Mouse (Mus musculus) liver, embryonic 11.5 days (tissue): Measurements from ENCODE around the gene Fsip1. TPM values are rescaled to one million over a fixed set of nuclear protein-coding genes. Genes with fewer than 3 reads are reported as not detected.

Experiments used
- ATAC-seq: fragments of 200-750 bp; cut with Nextera tagmentation; replicated peaks from 2 replicates; pipeline ENCODE4 v1.8.0; 2017; ENCODE audit warnings: moderate number of reproducible peaks, mild to moderate bottlenecking, moderate TSS enrichment, moderate library complexity; ENCODE audit not compliant: low FRiP score
- DNase-seq: peaks from one replicate; pipeline ENCODE4 v3.0.0-alpha.2; 2017; ENCODE audit warnings: low spot score
- H3K27ac ChIP-seq: fragments of 300-500 bp; sonication (generic); 2 replicates; pipeline ENCODE4 v1.5.1; 2014; ENCODE audit warnings: mild to moderate bottlenecking, low read depth, low read length, control low read depth
- H3K27me3 ChIP-seq: fragments of 300-500 bp; sonication (generic); replicated peaks from 2 replicates; pipeline ENCODE4 v1.6.1; 2014; ENCODE audit warnings: low read length, mixed read lengths; ENCODE audit not compliant: control insufficient read depth, insufficient read depth
- H3K36me3 ChIP-seq: fragments of 300-500 bp; sonication (generic); 2 replicates; pipeline ENCODE4 v1.6.1; 2014; ENCODE audit warnings: mild to moderate bottlenecking, low read length, moderate library complexity, mixed read lengths; ENCODE audit not compliant: control insufficient read depth, insufficient read depth
- H3K4me1 ChIP-seq: fragments of 300-500 bp; sonication (generic); replicated peaks from 2 replicates; pipeline ENCODE4 v1.6.1; 2014; ENCODE audit warnings: low read length, mixed read lengths; ENCODE audit not compliant: control insufficient read depth, insufficient read depth
- H3K4me2 ChIP-seq: fragments of 300-500 bp; sonication (generic); 2 replicates; pipeline ENCODE4 v1.6.1; 2014; ENCODE audit warnings: mild to moderate bottlenecking, control low read depth, moderate library complexity
- H3K4me3 ChIP-seq: fragments of 300-500 bp; sonication (generic); 2 replicates; pipeline ENCODE4 v1.5.1; 2014; ENCODE audit warnings: low read depth, low read length, control low read depth
- H3K9ac ChIP-seq: fragments of 300-500 bp; sonication (generic); 2 replicates; pipeline ENCODE4 v1.6.1; 2014; ENCODE audit warnings: low read depth, low read length, control low read depth
- H3K9me3 ChIP-seq: fragments of 300-500 bp; sonication (generic); 2 replicates; pipeline ENCODE4 v1.6.1; 2016; ENCODE audit warnings: low read length, inconsistent platforms, mixed read lengths; ENCODE audit not compliant: control insufficient read depth
- WGBS: fragments of 180-500 bp; shearing (Covaris S2); extraction: QIAGEN DNeasy Blood & Tissue Kit; methylation state at CpG from one replicate; pipeline ENCODE4 v1.1.7; 2014; 5-methylcytosine and 5-hydroxymethylcytosine counted together
- polyA plus RNA-seq: library from polyadenylated mRNA; unstranded; fragments of >200 nt; fragmentation: Nextera tagmentation; extraction: Ambion mirVana; gene quantifications from 2 replicates; pipeline ENCODE4 v1.2.1, GENCODE M21; 2014

Gene Fsip1
- polyA plus RNA-seq, 1 experiment from 2014 or later, result 0.29 TPM

GRCm38 (mm10) chr2:118102169-118102568, 154.6 kb downstream of the Fsip1 start:
- Histone ChIP-seq H3K9ac (no peak overlapping the region), H3K27me3 (no peaks in the 10 kb centered on the region), H3K27ac (no peak overlapping the region), H3K4me3 (no peak overlapping the region), H3K4me2 (no peak overlapping the region), H3K4me1 (no peaks in the 10 kb centered on the region), H3K9me3 (no peaks in the 10 kb centered on the region), H3K36me3 (no peaks in the 10 kb centered on the region)
- WGBS, result 74% methylated on average over 4 of the region's 4 CpGs
- no peak for DNase-seq
- no peak for ATAC-seq

- Histone ChIP-seq H3K4me2 (no peak overlapping the region), H3K4me3 (no peak overlapping the region), H3K4me1 (no peaks in the 10 kb centered on the region), H3K36me3 (no peaks in the 10 kb centered on the region), H3K27ac (no peak overlapping the region), H3K9me3 (no peaks in the 10 kb centered on the region), H3K9ac (no peak overlapping the region), H3K27me3 (no peaks in the 10 kb centered on the region)
- WGBS, result 81% methylated on average over 4 of the region's 4 CpGs
- DNase-seq (no peak), ATAC-seq (no peak)
Measured at GRCm38 (mm10) chr2:118099104-118099503, 157.7 kb downstream of the Fsip1 start.

- 82% methylated on average over 5 of the region's 5 CpGs for WGBS
- H3K4me3 ChIP-seq, result no peak overlapping the region
- no peak overlapping the region for H3K27ac ChIP-seq
- no peaks in the 10 kb centered on the region for H3K36me3 ChIP-seq
- DNase-seq (no peak), ATAC-seq (no peak)
- H3K9ac ChIP-seq, result no peak overlapping the region
- no peaks in the 10 kb centered on the region for H3K9me3 ChIP-seq
- no peaks in the 10 kb centered on the region for H3K27me3 ChIP-seq
- no peak overlapping the region for H3K4me2 ChIP-seq
- H3K4me1 ChIP-seq, result no peaks in the 10 kb centered on the region
Measured at GRCm38 (mm10) chr2:118091226-118091625, 165.5 kb downstream of the Fsip1 start.

- 86% methylated on average over 10 of the region's 10 CpGs for WGBS
- ATAC-seq (no peak), DNase-seq (no peak)
- H3K4me3 ChIP-seq, result no peak overlapping the region
- no peaks in the 10 kb centered on the region for H3K36me3 ChIP-seq
- no peaks in the 10 kb centered on the region for H3K4me1 ChIP-seq
- no peak overlapping the region for H3K4me2 ChIP-seq
- no peak overlapping the region for H3K27ac ChIP-seq
- H3K9ac ChIP-seq, result no peak overlapping the region
- no peaks in the 10 kb centered on the region for H3K27me3 ChIP-seq
- H3K9me3 ChIP-seq, result no peaks in the 10 kb centered on the region
Measured at GRCm38 (mm10) chr2:118087044-118087726, 169.6 kb downstream of the Fsip1 start.

- DNase-seq, result no peak
- no peaks in the 10 kb centered on the region for H3K4me1 ChIP-seq
- no peak for ATAC-seq
- H3K4me2 ChIP-seq, result no peak overlapping the region
- H3K27ac ChIP-seq, result no peak overlapping the region
- no peaks in the 10 kb centered on the region for H3K27me3 ChIP-seq
- no peak overlapping the region for H3K9ac ChIP-seq
- no peaks in the 10 kb centered on the region for H3K36me3 ChIP-seq
- WGBS, result 77% methylated on average over 2 of the region's 2 CpGs
- no peak overlapping the region for H3K4me3 ChIP-seq
- no peaks in the 10 kb centered on the region for H3K9me3 ChIP-seq
Measured at GRCm38 (mm10) chr2:118085647-118086046, 171.1 kb downstream of the Fsip1 start.

- Histone ChIP-seq H3K36me3 (no peaks in the 10 kb centered on the region), H3K27me3 (no peaks in the 10 kb centered on the region), H3K4me2 (no peak overlapping the region), H3K4me1 (no peaks in the 10 kb centered on the region), H3K27ac (no peak overlapping the region), H3K4me3 (no peak overlapping the region), H3K9me3 (no peaks in the 10 kb centered on the region), H3K9ac (no peak overlapping the region)
- DNase-seq (no peak), ATAC-seq (no peak)
- 68% methylated on average over 3 of the region's 3 CpGs for WGBS
Measured at GRCm38 (mm10) chr2:118084693-118085092, 172.1 kb downstream of the Fsip1 start.

- WGBS, result 83% methylated on average over 6 of the region's 6 CpGs
Measured at GRCm38 (mm10) chr2:118083652-118084051, 173.1 kb downstream of the Fsip1 start.

GRCm38 (mm10) chr2:118081581-118081980, 175.2 kb downstream of the Fsip1 start:
- Histone ChIP-seq H3K27me3 (no peaks in the 10 kb centered on the region), H3K4me2 (no peak overlapping the region), H3K4me1 (no peaks in the 10 kb centered on the region), H3K9ac (no peak overlapping the region), H3K36me3 (no peaks in the 10 kb centered on the region), H3K4me3 (no peak overlapping the region), H3K9me3 (no peaks in the 10 kb centered on the region), H3K27ac (no peak overlapping the region)
- ATAC-seq (no peak), DNase-seq (no peak)
- WGBS, result 76% methylated on average over 5 of the region's 5 CpGs

More at GRCm38 (mm10) chr2:118083652-118084051, 173.1 kb downstream of the Fsip1 start:
- Histone ChIP-seq H3K4me1 (no peaks in the 10 kb centered on the region), H3K4me3 (no peak overlapping the region), H3K4me2 (no peak overlapping the region), H3K9ac (no peak overlapping the region), H3K27me3 (no peaks in the 10 kb centered on the region), H3K27ac (no peak overlapping the region), H3K36me3 (no peaks in the 10 kb centered on the region), H3K9me3 (no peaks in the 10 kb centered on the region)
- no peak for DNase-seq
- ATAC-seq, result no peak
